Mouse (Mus musculus): ENCODE data around the gene Pnma1. TPM values are rescaled to one million over a fixed set of nuclear protein-coding genes. Genes with fewer than 3 reads are reported as not detected.

Gene Pnma1
- total RNA-seq, 4 experiments from 2014 or later, result 3.1 to 3.9 (median 3.6) TPM

GRCm38 (mm10) chr12:84178652-84179445, 30.6 kb upstream of the Pnma1 start:
- DNase-seq (ENCODE audit: low spot score in 2 of 2), result no peak

- no peak for DNase-seq (ENCODE audit: low spot score in 2 of 2)
Measured at GRCm38 (mm10) chr12:84178052-84178451, 29.8 kb upstream of the Pnma1 start.

- no peak for DNase-seq (ENCODE audit: low spot score in 2 of 2)
Measured at GRCm38 (mm10) chr12:84176886-84177765, 28.8 kb upstream of the Pnma1 start.

GRCm38 (mm10) chr12:84176126-84176769, 28.0 kb upstream of the Pnma1 start:
- no peak for DNase-seq (ENCODE audit: low spot score in 2 of 2)

- DNase-seq (ENCODE audit: low spot score in 2 of 2), result peak; percentile 75 to 80
Measured at GRCm38 (mm10) chr12:84175659-84176061, 27.4 kb upstream of the Pnma1 start.

- no peak for DNase-seq (ENCODE audit: low spot score in 2 of 2)
Measured at GRCm38 (mm10) chr12:84174871-84175270, 26.6 kb upstream of the Pnma1 start.

- DNase-seq (ENCODE audit: low spot score in 2 of 2), result no peak
Measured at GRCm38 (mm10) chr12:84174190-84174811, 26.0 kb upstream of the Pnma1 start.

- DNase-seq (ENCODE audit: low spot score in 2 of 2), result no peak
Measured at GRCm38 (mm10) chr12:84173309-84173915, 25.1 kb upstream of the Pnma1 start.

GRCm38 (mm10) chr12:84172862-84173261, 24.6 kb upstream of the Pnma1 start:
- DNase-seq (ENCODE audit: low spot score in 2 of 2), result peak in 1 of 2 experiments; percentile 36

- DNase-seq (ENCODE audit: low spot score in 2 of 2), result no peak
Measured at GRCm38 (mm10) chr12:84172216-84172615, 23.9 kb upstream of the Pnma1 start.

- no peak for DNase-seq (ENCODE audit: low spot score in 2 of 2)
Measured at GRCm38 (mm10) chr12:84170610-84171009, 22.3 kb upstream of the Pnma1 start.

GRCm38 (mm10) chr12:84165631-84166373, 17.5 kb upstream of the Pnma1 start:
- no peak for DNase-seq (ENCODE audit: low spot score in 2 of 2)

- DNase-seq (ENCODE audit: low spot score in 2 of 2), result no peak
Measured at GRCm38 (mm10) chr12:84163586-84164110, 15.4 kb upstream of the Pnma1 start.

GRCm38 (mm10) chr12:84163133-84163532, 14.8 kb upstream of the Pnma1 start:
- DNase-seq (ENCODE audit: low spot score in 2 of 2), result no peak

GRCm38 (mm10) chr12:84161616-84162433, 13.5 kb upstream of the Pnma1 start:
- DNase-seq (ENCODE audit: low spot score in 2 of 2), result no peak

GRCm38 (mm10) chr12:84161116-84161515, 12.8 kb upstream of the Pnma1 start:
- DNase-seq (ENCODE audit: low spot score in 2 of 2), result no peak

GRCm38 (mm10) chr12:84160491-84160890, 12.2 kb upstream of the Pnma1 start:
- no peak for DNase-seq (ENCODE audit: low spot score in 2 of 2)

GRCm38 (mm10) chr12:84158156-84158555, 9.9 kb upstream of the Pnma1 start:
- DNase-seq (ENCODE audit: low spot score in 2 of 2), result no peak

- DNase-seq (ENCODE audit: low spot score in 2 of 2), result peak in 1 of 2 experiments; percentile 5
Measured at GRCm38 (mm10) chr12:84156210-84156609, 7.9 kb upstream of the Pnma1 start.

Data from layer of hippocampus, adult 8-10 months (tissue).